Mouse (Mus musculus): ENCODE results near the gene Mapk12. TPM values are rescaled to one million over a fixed set of nuclear protein-coding genes. Genes with fewer than 3 reads are reported as not detected.

The Mapk12 gene
- not detected in 2 replicates for total RNA-seq (2017)

GRCm38 (mm10) chr15:89140659-89141252 is at the start of gene Mapk12:
Gene Mapk12, minus strand, starts transcription at chr15:89140703.
- 0 out of 2 replicates have a peak, but pooled peaks have one; percentile 10 for ATAC-seq (replicated peaks; ENCODE audit: low read depth, poor library complexity, severe bottlenecking)

- no peak for ATAC-seq (replicated peaks; ENCODE audit: low read depth, poor library complexity, severe bottlenecking)
Observed at GRCm38 (mm10) chr15:89184937-89185227, 44.4 kb upstream of the Mapk12 start.

- ATAC-seq (replicated peaks; ENCODE audit: low read depth, poor library complexity, severe bottlenecking), result no peak
Observed at GRCm38 (mm10) chr15:89184141-89184936, 43.8 kb upstream of the Mapk12 start.

DNA sequence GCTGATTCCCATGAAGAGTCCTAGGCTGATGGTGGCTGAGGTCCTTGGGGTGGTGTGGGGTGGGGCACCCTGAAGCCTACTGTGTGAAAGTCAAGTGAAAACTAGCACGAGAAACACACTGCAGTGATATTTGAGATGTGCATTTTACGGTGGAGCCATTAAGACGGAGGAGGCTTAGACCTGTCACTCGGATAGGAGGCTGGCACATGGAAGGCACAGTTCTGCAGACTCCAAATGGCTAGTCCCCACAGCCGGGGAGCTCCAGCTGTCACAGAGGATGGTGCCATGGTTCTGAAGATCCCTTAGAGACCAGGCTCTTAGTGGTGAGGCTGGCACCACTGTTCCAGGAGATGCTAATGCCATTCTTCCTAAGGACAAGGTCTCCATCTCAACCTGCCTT is 42.3 kb upstream of the Mapk12 start:
- no peak for ATAC-seq (replicated peaks; ENCODE audit: low read depth, poor library complexity, severe bottlenecking)

DNA sequence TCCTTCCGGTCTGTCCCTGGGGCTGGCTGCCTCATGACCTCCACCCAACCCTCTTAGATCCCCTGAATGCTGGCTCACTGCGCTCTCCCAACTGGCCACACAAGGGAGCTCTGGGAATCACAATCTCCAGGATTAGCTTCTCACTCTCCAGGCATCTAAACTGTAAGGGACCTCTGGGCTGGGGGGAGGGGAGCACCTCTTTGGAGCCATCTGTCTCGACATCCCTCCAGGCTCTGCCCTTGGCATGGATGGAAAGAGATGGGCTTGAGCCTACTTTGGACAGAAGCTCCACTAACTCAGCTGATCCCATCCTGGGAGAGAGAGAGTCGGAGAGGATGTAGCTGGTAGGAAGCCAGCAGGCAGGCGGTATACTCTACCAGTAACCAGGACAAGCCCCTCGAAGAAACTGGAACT is 41.8 kb upstream of the Mapk12 start:
- peak; percentile 12; the same call in 1 of the 2 replicates for ATAC-seq (replicated peaks; ENCODE audit: low read depth, poor library complexity, severe bottlenecking)

DNA sequence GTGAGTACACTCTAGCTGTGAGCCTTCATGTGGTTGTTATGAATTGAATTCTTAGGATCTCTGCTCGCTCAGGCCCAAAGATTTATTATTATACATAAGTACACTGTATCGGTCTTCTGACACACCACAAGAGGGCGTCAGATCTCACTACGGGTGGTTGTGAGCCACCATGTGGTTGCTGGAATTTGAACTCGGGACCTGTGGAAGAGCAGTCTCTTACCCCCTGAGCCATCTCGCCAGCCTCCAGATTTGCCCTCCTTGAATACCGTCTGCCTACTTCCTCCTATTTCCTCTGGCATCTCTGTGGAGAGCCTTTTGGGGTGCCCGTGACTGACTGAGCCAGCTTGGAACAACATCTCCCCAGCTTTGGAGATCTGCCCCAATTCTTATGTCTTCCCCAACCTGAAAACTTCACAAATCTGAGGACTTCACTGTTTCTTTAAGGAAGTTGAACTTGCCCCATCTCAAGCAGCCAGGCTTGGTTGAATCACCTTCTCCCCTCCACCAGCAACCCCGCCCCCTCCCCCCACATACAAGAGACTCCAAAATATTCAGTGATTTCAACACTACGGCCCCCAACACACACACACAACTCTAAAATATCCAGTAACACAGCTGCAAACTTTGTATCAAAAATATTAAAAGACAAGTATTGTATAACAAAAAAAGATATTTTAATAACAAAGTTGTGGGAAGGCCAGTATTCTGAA is 41.2 kb upstream of the Mapk12 start:
- ATAC-seq (replicated peaks; ENCODE audit: low read depth, poor library complexity, severe bottlenecking), result no peak

GRCm38 (mm10) chr15:89180571-89181229 is 40.2 kb upstream of the Mapk12 start, which contains the start of gene Plxnb2:
Gene Plxnb2, minus strand, starts transcription at chr15:89180788.
- peak; percentile 33 for ATAC-seq (replicated peaks; ENCODE audit: low read depth, poor library complexity, severe bottlenecking)

GRCm38 (mm10) chr15:89180081-89180541 is 39.6 kb upstream of the Mapk12 start:
- ATAC-seq (replicated peaks; ENCODE audit: low read depth, poor library complexity, severe bottlenecking), result no peak

GRCm38 (mm10) chr15:89179630-89179964 is 39.1 kb upstream of the Mapk12 start:
- no peak for ATAC-seq (replicated peaks; ENCODE audit: low read depth, poor library complexity, severe bottlenecking)

DNA sequence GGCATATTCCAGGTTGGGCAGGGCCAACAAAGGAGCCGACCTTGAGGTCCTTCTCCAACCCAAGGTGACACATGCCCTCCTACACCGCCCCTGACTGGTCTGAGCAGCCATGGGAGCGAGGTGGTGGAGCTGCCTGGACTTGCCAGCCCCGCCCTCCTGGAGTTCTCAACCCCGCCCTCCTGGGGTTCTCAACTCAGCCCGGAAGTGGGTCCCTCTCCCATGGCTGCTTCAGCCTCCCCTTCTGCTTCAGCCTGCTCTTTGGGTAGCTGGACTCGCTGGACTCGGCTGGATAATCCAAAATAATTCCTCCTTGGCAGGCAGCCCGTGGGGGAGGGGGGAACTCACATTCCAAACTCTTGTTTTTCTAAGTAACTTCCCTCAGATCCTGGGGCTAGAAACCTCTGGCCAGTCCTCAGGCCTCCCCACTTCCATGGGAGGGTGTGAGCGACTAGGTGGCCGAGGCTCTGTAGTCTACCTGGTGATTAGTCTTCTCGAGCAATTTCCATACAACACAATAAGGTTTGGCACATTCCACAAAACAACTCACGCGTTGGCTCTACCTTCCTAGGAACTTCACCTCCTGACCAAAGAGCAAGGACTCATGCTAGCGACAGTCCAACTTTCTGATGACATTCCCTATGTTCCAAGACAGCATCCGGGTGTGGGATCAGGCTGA is 38.6 kb upstream of the Mapk12 start:
- peak; percentile 50; the same call in 1 of the 2 replicates for ATAC-seq (replicated peaks; ENCODE audit: low read depth, poor library complexity, severe bottlenecking)

- no peak for ATAC-seq (replicated peaks; ENCODE audit: low read depth, poor library complexity, severe bottlenecking)
Observed at GRCm38 (mm10) chr15:89178260-89178860, 37.9 kb upstream of the Mapk12 start.

DNA sequence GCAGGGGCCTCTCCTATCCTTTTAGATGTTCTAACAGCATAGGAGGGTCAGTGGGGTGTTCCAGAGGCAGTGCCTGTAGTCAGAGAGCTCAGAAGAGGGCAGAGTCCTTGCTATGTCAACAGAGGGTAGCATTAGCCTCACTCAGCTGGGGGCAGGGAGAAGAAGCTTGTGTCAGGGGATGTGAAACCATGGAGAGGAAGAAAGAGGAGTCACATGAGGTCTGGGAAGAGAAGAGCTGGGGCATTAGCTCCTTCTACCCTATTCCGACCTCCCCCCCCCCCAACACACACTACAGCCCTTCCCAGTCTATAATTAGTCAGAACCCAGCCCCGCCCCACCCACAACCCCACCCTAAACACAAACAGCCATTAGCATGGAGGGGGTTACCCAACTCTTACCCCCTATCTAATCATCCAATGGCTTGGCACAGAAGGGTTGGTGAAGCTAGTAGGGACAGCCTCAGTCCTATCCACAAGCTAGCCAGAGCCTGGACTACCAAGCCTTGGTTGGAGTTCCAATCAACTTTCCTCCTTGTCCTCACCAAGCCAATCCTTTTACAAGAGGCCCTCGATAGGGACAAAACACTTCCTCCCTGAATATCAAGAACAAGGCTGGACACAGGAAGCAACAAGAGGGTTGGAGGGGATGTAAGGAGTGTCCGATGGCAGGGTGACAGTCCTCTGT is 37.2 kb upstream of the Mapk12 start:
- ATAC-seq (replicated peaks; ENCODE audit: low read depth, poor library complexity, severe bottlenecking), result peak; percentile 20

DNA sequence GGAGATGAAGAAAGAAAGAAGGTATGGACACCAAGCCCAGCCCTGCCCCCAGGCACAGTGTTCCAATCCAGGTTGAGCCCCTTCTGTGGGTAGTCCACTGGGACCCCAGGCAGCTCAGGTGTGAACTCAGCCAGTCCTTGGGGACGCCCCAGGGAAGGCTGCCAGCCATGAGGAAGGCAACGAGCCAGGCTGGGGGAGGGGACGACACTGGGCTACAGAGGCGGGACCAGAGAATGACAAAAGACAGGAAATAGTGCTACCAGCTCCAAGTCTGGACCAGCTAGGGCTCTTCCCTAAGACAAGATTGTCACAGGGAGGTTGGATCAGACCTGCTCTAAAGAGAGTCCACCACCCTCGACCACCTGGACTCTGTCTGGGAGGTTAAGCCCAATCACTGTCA is 36.6 kb upstream of the Mapk12 start:
- ATAC-seq (replicated peaks; ENCODE audit: low read depth, poor library complexity, severe bottlenecking), result peak; percentile 21; the same call in 1 of the 2 replicates

- no peak for ATAC-seq (replicated peaks; ENCODE audit: low read depth, poor library complexity, severe bottlenecking)
Observed at GRCm38 (mm10) chr15:89175411-89176155, 35.1 kb upstream of the Mapk12 start.

GRCm38 (mm10) chr15:89174889-89175339 is 34.4 kb upstream of the Mapk12 start:
- ATAC-seq (replicated peaks; ENCODE audit: low read depth, poor library complexity, severe bottlenecking), result no peak

GRCm38 (mm10) chr15:89173906-89174214 is 33.4 kb upstream of the Mapk12 start:
- peak; percentile 19; the same call in 1 of the 2 replicates for ATAC-seq (replicated peaks; ENCODE audit: low read depth, poor library complexity, severe bottlenecking)

DNA sequence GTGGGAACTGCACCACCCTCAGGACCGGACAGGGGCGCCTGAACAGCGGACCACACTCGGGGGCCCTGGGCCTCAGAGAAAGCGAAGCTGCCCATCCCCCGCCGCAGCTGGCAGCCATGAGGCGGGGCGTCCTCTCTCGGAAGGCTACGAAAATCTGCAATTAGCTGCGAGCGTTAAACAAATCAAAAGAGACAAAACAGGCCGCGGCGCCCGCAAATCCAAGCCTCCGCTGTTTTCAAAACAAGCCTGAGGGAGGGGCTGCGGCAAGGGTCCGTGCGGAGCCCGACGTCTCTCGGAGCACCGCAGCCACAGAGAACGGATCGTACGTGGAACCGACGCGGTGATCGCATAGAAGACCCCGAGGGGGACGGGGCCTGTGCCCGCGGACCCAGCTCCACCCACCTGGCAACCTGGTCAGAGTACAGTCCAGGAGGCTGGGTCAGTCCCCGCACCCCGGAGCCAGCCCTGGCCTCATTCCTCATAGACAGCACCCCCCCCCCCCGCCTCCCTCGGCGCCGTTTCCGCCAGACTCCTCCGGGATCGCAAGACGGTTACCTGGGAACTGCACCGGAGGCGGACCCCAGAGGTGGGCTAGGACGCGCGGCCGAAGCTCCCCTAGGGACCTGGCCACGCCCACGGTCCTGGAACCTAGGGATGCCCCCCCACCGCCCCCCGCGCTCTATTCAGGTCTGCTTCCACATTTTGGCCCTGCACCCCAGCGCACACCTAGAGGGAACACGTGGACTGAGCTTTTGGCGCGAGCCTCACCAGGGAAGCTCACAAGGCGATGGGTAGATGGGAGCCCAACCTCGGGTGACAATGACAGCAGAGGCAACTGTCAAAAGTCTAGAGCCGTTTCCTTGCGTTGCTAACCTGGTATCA is 32.8 kb upstream of the Mapk12 start:
- ATAC-seq (replicated peaks; ENCODE audit: low read depth, poor library complexity, severe bottlenecking), result no peak
